Mouse (Mus musculus) thymus, postnatal 10 days (tissue): ENCODE data around the gene Erh.
A peak's percentile ranks its signal among the peaks of the same experiment; 100 is the strongest.

Experiments
- DNase-seq, 2 experiments: peaks; one replicate each; pipeline ENCODE4 v3.0.0; 2021; ENCODE audit warnings: low spot score in 2 of 2

The Erh gene

GRCm38 (mm10) chr12:80643693-80644505, at the start of gene Erh, which contains the start of gene Slc39a9:
Gene Erh, minus strand, starts transcription at chr12:80644341.
Gene Slc39a9, plus strand, starts transcription at chr12:80643883.
- DNase-seq = peak; percentile 89 to 90

GRCm38 (mm10) chr12:80693700-80694099, 49.6 kb upstream of the Erh start:
- no peak for DNase-seq

- no peak for DNase-seq
These were observed 48.3 kb upstream of the Erh start, which contains the start of gene Plekhd1 for GRCm38 (mm10) chr12:80692269-80692972. Gene Plekhd1, plus strand, starts transcription at chr12:80692591.

- no peak for DNase-seq
These were observed 47.5 kb upstream of the Erh start for GRCm38 (mm10) chr12:80691671-80692091.

GRCm38 (mm10) chr12:80689696-80690095, 45.6 kb upstream of the Erh start:
- DNase-seq = no peak

GRCm38 (mm10) chr12:80687788-80688211, 43.7 kb upstream of the Erh start:
- no peak for DNase-seq

- no peak for DNase-seq
These were observed 40.2 kb upstream of the Erh start for GRCm38 (mm10) chr12:80684316-80684715.

GRCm38 (mm10) chr12:80683554-80683953, 39.4 kb upstream of the Erh start:
- no peak for DNase-seq

- peak in 1 of 2 experiments; percentile 18 for DNase-seq
These were observed 37.2 kb upstream of the Erh start for GRCm38 (mm10) chr12:80681340-80681739.

- peak in 1 of 2 experiments; percentile 51 for DNase-seq
These were observed 29.0 kb upstream of the Erh start for GRCm38 (mm10) chr12:80673170-80673569.

- no peak for DNase-seq
These were observed 24.2 kb upstream of the Erh start for GRCm38 (mm10) chr12:80668391-80668790.

- no peak for DNase-seq
These were observed 19.8 kb upstream of the Erh start for GRCm38 (mm10) chr12:80663935-80664334.

GRCm38 (mm10) chr12:80662322-80662721, 18.2 kb upstream of the Erh start:
- no peak for DNase-seq

- DNase-seq = no peak
These were observed 14.5 kb upstream of the Erh start for GRCm38 (mm10) chr12:80658661-80659060.

GRCm38 (mm10) chr12:80654659-80655025, 10.5 kb upstream of the Erh start:
- no peak for DNase-seq

GRCm38 (mm10) chr12:80653951-80654658, 10.0 kb upstream of the Erh start:
- DNase-seq = no peak

- no peak for DNase-seq
These were observed 2.2 kb upstream of the Erh start for GRCm38 (mm10) chr12:80646377-80646776.

- DNase-seq = no peak
These were observed 346 bp upstream of the Erh start for GRCm38 (mm10) chr12:80644506-80644868.

GRCm38 (mm10) chr12:80642725-80643692, 1.1 kb downstream of the Erh start:
- peak; percentile 58 to 59 for DNase-seq

- no peak for DNase-seq
These were observed 12.4 kb downstream of the Erh start for GRCm38 (mm10) chr12:80631790-80632189.

GRCm38 (mm10) chr12:80620501-80620900, 23.6 kb downstream of the Erh start:
- DNase-seq = no peak
